Mouse (Mus musculus) G1E (cell line): ENCODE data around the gene Shank3. TPM values are rescaled to one million over a fixed set of nuclear protein-coding genes. Genes with fewer than 3 reads are reported as not detected.

ENCODE experiments used
- ATAC-seq: 2 replicates; pipeline ENCODE4 v1.8.0; 2016; ENCODE audit warnings: mild to moderate bottlenecking; ENCODE audit not compliant: insufficient number of reproducible peaks, poor library complexity, low FRiP score, severe bottlenecking; ENCODE audit errors: extremely low read depth
- DNase-seq: peaks from one replicate; pipeline ENCODE4 v3.0.0; 2012; ENCODE audit warnings: low spot score
- H3K27me3 ChIP-seq: 2 replicates; pipeline ENCODE4 v1.6.1; 2012; ENCODE audit warnings: mild to moderate bottlenecking, low read length, inconsistent platforms; ENCODE audit not compliant: insufficient read depth
- H3K36me3 ChIP-seq: replicated peaks from 2 replicates; pipeline ENCODE3; 2012; ENCODE audit warnings: mild to moderate bottlenecking, inconsistent platforms
- H3K4me1 ChIP-seq: 2 replicates; pipeline ENCODE4 v1.6.1; 2012; ENCODE audit warnings: low read depth, low read length, inconsistent platforms, mixed read lengths; ENCODE audit not compliant: insufficient read depth
- H3K4me3 ChIP-seq: 2 replicates; pipeline ENCODE4 v1.5.1; 2012; ENCODE audit warnings: low read depth, mild to moderate bottlenecking, inconsistent platforms, low read length, moderate library complexity, mixed read lengths
- H3K9me3 ChIP-seq: replicated peaks from 2 replicates; pipeline ENCODE4 v1.6.1; 2012; ENCODE audit warnings: inconsistent platforms
- CTCF ChIP-seq: IDR thresholded peaks from 2 replicates; pipeline ENCODE4 v1.5.1; 2012; ENCODE audit warnings: low read depth, low read length, inconsistent platforms, mixed read lengths
- GATA1 ChIP-seq: IDR thresholded peaks from 2 replicates; pipeline ENCODE4 v1.6.1; 2012; ENCODE audit warnings: borderline replicate concordance, low read length, inconsistent platforms, mixed read lengths
- GATA2 ChIP-seq: IDR thresholded peaks from 2 replicates; pipeline ENCODE4 v1.6.1; 2012; ENCODE audit warnings: low read depth, low read length, inconsistent platforms, borderline replicate concordance
- POLR2AphosphoS5 ChIP-seq: IDR thresholded peaks from 2 replicates; pipeline ENCODE4 v1.6.1; 2012; ENCODE audit warnings: low read depth, low read length, inconsistent platforms; ENCODE audit not compliant: insufficient replicate concordance
- TAL1 ChIP-seq: conservative IDR thresholded peaks from 2 replicates; pipeline ENCODE4 v1.6.1; 2012; ENCODE audit warnings: low read depth, low read length, inconsistent platforms, mixed read lengths
- polyA plus RNA-seq: library from polyadenylated mRNA; stranded (reverse); fragments of >175 nt; gene quantifications from 2 replicates; pipeline ENCODE4 v1.2.3, GENCODE M21; 2012
- total RNA-seq, 2 experiments: library from RNA; stranded (forward) in 1 of 2; stranded (reverse) in 1 of 2; fragments of 200-1000 nt in 1 of 2; fragments of >200 nt in 1 of 2; fragmentation: Nextera tagmentation in 1 of 2; gene quantifications; 2 replicates each; pipeline ENCODE4 v1.2.3; 2014 to 2017

Gene Shank3
- total RNA-seq (2014; fragmentation: Nextera tagmentation): not detected in 2 replicates
- total RNA-seq (2017): 0.46 and 0.55 TPM in 2 replicates
- 0.34 and 0.40 TPM in 2 replicates for polyA plus RNA-seq

GRCm38 (mm10) chr15:89498961-89499688 is at the start of gene Shank3:
Shank3 (plus strand) TSS chr15:89499623.
- ATAC-seq (no peak), DNase-seq (no peak)
- no peaks in the 10 kb centered on the region for H3K4me1 ChIP-seq
- H3K27me3 ChIP-seq: peaks cover 2% of the 10 kb centered on the region; the same call in 1 of the 2 replicates
- peaks cover 21% of the 10 kb centered on the region for H3K9me3 ChIP-seq
- no peaks in the 10 kb centered on the region for H3K36me3 ChIP-seq
- TF ChIP-seq TAL1: no peak
- no peak for TF ChIP-seq GATA1
- TF ChIP-seq POLR2AphosphoS5: no peak
- no peak for TF ChIP-seq CTCF
- no peak for TF ChIP-seq GATA2
- H3K4me3 ChIP-seq: no peak within 1 kb of the TSS; the same call in 1 of the 2 replicates

DNA sequence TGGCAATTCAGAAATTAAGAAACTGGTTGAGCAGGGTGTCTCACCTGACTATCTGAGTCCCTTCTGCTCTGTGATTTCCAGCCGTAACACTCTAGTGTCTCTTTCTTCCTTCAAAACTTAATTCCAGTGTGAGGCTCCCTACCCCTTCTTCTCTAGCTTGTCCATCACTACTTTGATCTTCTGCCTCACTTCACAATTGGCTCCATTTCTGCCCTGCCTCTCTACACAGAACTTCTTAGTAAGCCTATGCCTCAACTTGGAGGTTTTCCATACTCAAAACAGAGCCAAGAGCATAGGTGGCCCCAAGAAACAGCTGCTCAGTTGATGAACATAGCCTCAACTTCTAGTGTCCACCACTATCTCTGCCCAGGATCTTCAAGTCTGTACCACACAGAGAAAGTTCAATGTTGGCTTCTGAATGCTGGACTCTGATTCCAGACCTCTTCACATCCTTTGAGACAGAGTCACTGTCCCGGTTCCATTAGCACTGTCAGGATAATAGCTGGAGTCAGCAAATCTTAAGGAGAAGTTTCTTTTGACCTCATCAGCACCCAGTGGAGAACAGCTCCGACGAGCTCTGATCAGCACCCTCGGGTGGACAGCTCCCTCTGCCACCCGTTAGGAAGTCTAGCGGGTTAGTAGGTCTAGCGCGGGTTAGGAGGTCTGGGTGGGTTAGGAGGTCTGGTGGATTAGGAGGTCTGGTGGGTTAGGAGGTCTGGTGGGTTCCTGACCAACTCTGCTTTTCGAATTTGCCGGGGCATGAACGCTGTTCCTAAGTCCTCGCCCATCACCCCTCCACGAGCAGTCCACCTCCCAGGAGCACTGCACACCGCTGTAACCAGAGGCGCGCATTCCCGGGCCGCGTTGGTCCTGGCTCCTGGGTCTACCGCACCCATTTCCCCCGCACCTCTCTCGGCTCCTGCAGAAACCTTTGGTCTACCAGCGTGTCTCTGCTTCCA is 46.2 kb upstream of the Shank3 start:
- TF ChIP-seq TAL1 (no peak), GATA1 (no peak), POLR2AphosphoS5 (no peak), CTCF (no peak), GATA2 (no peak)
- no peak for ATAC-seq
- no peaks in the 10 kb centered on the region for H3K4me1 ChIP-seq

DNA sequence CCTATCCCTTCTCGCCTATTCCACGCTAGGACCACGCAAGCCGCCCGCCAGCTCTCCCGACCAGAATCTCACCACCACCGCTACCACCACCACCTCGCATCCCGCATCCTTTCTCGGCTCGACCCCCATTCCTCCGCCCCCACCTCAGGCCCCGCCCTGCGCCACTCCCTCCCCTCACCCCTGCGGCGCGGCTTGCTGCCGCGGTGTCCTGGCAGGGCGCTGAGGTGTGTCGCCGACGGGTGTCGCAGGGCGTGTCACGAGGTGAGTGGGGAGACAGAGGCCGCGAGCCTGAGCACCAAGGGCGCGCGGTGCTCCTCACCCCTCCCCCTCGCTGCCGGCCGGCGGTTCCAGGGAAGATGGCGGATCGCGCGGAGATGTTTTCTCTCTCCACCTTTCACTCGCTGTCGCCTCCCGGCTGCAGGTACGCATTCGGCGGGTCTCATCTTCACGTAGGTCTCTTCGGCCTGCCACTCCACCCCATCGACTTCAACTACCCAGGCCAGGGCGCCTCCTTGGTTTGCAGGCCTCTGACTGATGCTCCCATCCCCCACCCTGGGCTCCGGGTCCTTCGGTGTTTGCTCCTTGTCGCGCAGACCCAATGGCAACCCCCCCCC is 45.5 kb upstream of the Shank3 start, which contains the start of gene Mapk8ip2:
Gene Mapk8ip2, plus strand, starts transcription at position 49 of the 614 bp plus-strand sequence.
- TF ChIP-seq TAL1: no peak
- TF ChIP-seq GATA1: no peak
- no peak for TF ChIP-seq CTCF
- TF ChIP-seq GATA2: no peak
- TF ChIP-seq POLR2AphosphoS5: no peak
- Histone ChIP-seq H3K36me3 (no peaks in the 10 kb centered on the region), H3K4me1 (no peaks in the 10 kb centered on the region), H3K4me3 (no peak within 1 kb of the TSS; the same call in 1 of the 2 replicates), H3K27me3 (peaks cover 9% of the 10 kb centered on the region; the same call in 1 of the 2 replicates), H3K9me3 (peaks cover 9% of the 10 kb centered on the region)
- ATAC-seq (no peak), DNase-seq (no peak)

More for the DNA sequence above, 46.2 kb upstream of the Shank3 start:
- Histone ChIP-seq H3K36me3 (no peaks in the 10 kb centered on the region), H3K4me3 (no peak overlapping the region), H3K27me3 (peaks cover 6% of the 10 kb centered on the region; the same call in 1 of the 2 replicates), H3K9me3 (peaks cover 9% of the 10 kb centered on the region)
- DNase-seq: no peak

DNA sequence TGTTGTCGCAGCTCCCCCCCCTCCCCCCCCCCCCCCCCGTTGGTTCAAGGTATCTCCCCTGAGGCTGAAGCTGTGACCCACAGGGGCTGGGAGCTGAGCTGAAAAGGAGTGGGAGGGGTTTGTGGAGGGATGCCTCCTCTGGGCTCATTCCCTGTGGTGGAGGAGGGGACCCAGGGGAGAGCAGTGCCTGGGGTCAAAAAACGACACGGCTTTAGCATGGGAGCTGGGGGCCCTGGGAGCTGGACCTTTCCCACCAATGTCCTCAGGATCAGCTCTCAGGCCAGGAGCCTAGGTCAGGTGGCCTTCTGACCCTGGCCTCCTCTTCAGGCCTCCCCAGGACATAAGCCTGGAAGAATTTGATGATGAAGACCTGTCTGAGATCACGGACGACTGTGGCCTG is 44.6 kb upstream of the Shank3 start:
- TF ChIP-seq GATA1 (no peak), GATA2 (no peak)
- Histone ChIP-seq H3K27me3 (peaks cover 10% of the 10 kb centered on the region; the same call in 1 of the 2 replicates), H3K36me3 (no peaks in the 10 kb centered on the region), H3K9me3 (peaks cover 9% of the 10 kb centered on the region), H3K4me3 (no peak overlapping the region), H3K4me1 (no peaks in the 10 kb centered on the region)
- no peak for ATAC-seq
- no peak for DNase-seq

DNA sequence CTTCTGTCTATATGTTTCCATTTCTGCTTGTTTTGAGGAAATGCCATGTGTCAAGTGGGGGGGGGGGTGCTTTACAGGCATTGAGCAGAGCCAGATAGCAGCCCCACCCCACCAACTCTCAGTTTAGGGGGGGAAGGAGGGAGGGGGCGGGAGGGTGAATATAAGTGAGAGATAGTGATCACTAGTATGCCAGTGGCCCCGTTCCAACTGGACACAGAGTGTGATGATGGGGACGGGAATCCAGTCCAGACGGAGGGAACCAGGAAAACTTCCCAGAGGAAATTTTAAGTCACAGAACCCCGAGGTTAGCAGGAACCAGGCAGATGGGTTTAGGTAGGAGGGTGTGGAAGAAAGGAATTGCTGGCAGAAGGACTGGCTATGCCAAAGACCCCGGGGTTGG is 43.8 kb upstream of the Shank3 start:
- no peak for ATAC-seq
- no peak overlapping the region for H3K4me3 ChIP-seq
- no peak for TF ChIP-seq GATA2
- TF ChIP-seq POLR2AphosphoS5: no peak
- no peak for TF ChIP-seq GATA1
- no peak for TF ChIP-seq CTCF
- TF ChIP-seq TAL1: no peak
- H3K36me3 ChIP-seq: no peaks in the 10 kb centered on the region
- H3K4me1 ChIP-seq: no peaks in the 10 kb centered on the region
- H3K9me3 ChIP-seq: peaks cover 9% of the 10 kb centered on the region
- no peak for DNase-seq
- H3K27me3 ChIP-seq: peaks cover 10% of the 10 kb centered on the region; the same call in 1 of the 2 replicates

DNA sequence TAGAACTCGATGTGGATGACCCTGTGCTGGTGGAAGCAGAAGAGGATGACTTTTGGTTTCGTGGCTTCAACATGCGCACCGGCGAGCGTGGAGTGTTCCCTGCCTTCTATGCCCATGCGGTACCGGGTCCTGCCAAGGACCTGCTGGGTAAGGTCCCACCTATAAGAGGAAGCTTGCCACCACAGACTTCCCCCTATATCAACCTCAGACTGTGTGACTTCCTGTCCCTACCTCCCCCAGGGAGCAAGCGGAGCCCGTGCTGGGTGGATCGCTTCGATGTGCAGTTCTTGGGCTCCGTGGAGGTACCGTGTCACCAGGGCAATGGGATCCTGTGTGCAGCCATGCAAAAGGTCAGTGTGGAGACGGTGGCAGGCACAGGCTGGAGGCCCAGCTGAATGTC is 40.5 kb upstream of the Shank3 start:
- Histone ChIP-seq H3K36me3 (no peaks in the 10 kb centered on the region), H3K9me3 (peaks cover 3% of the 10 kb centered on the region), H3K4me3 (no peak overlapping the region), H3K27me3 (peaks cover 13% of the 10 kb centered on the region; the same call in 1 of the 2 replicates), H3K4me1 (no peaks in the 10 kb centered on the region)
- no peak for ATAC-seq
- no peak for TF ChIP-seq GATA2
- TF ChIP-seq CTCF: no peak
- no peak for TF ChIP-seq TAL1
- no peak for TF ChIP-seq GATA1
- TF ChIP-seq POLR2AphosphoS5: no peak
- DNase-seq: no peak
